Mouse (Mus musculus) CH12.LX (cell line): ENCODE measurements at regions not wholly inside any gene's neighbourhood (a gene's known extent, or its start where the extent isn't known, plus 50 kb on each side); places are given as distances from the start of the nearest gene placed in this dataset.

ENCODE experiments used
- DNase-seq: peaks from one replicate; pipeline ENCODE4 v3.0.0-alpha.2; 2013; ENCODE audit errors: extremely low read depth
- H3K27ac ChIP-seq: 2 replicates; pipeline ENCODE4 v1.5.1; 2012; ENCODE audit warnings: low read depth, mild to moderate bottlenecking, control low read depth, moderate library complexity; ENCODE audit not compliant: insufficient read depth
- H3K27me3 ChIP-seq: replicated peaks from 2 replicates; pipeline ENCODE3; 2012; ENCODE audit warnings: inconsistent platforms
- H3K36me3 ChIP-seq, 2 experiments: replicated peaks in 1 of 2; 2 replicates each; pipeline versions ENCODE3 to v1.6.1; 2012; ENCODE audit warnings: inconsistent platforms in 1 of 2, low read length in 1 of 2, mild to moderate bottlenecking in 1 of 2, mixed read lengths in 1 of 2, moderate library complexity in 1 of 2; ENCODE audit not compliant: control insufficient read depth in 1 of 2, insufficient read depth in 1 of 2
- H3K4me1 ChIP-seq, 2 experiments: 2 replicates each; pipeline ENCODE4 v1.6.1; 2012; ENCODE audit warnings: inconsistent platforms in 1 of 2, moderate library complexity in 1 of 2; ENCODE audit not compliant: insufficient read depth in 2 of 2, control insufficient read depth in 1 of 2
- H3K4me2 ChIP-seq: 2 replicates; pipeline ENCODE4 v1.6.1; 2012; ENCODE audit warnings: low read depth, mild to moderate bottlenecking, control low read depth; ENCODE audit not compliant: poor library complexity, insufficient read depth, severe bottlenecking
- H3K4me3 ChIP-seq, 3 experiments: fragments of 150-350 bp in 1 of 3; sonication (generic) in 1 of 3; replicated peaks in 1 of 3; 2 replicates each; pipeline versions ENCODE3 to v1.5.1; 2011 to 2012; ENCODE audit warnings: low read depth in 2 of 3, low read length in 2 of 3, mild to moderate bottlenecking in 2 of 3, moderate library complexity in 2 of 3, control low read depth in 1 of 3, improper control_type of control experiment in 1 of 3, inconsistent platforms in 1 of 3, mixed read lengths in 1 of 3; ENCODE audit not compliant: poor library complexity in 1 of 3
- H3K79me2 ChIP-seq: replicated peaks from 2 replicates; pipeline ENCODE4 v1.6.1; 2012; ENCODE audit warnings: mild to moderate bottlenecking, moderate library complexity; ENCODE audit not compliant: control insufficient read depth, poor library complexity, insufficient read depth, severe bottlenecking; ENCODE audit errors: extremely low read depth
- H3K9ac ChIP-seq: 2 replicates; pipeline ENCODE4 v1.6.1; 2012; ENCODE audit warnings: low read depth, mild to moderate bottlenecking, control low read depth, moderate library complexity; ENCODE audit not compliant: insufficient read depth
- H3K9me3 ChIP-seq: replicated peaks from 2 replicates; pipeline ENCODE3; 2012; ENCODE audit warnings: low read length, inconsistent platforms, mixed read lengths
- CHD1 ChIP-seq: IDR thresholded peaks from 2 replicates; pipeline ENCODE4 v1.6.1; 2012; ENCODE audit warnings: low read depth, low read length, improper control_type of control experiment, inconsistent platforms
- ELF1 ChIP-seq: IDR thresholded peaks from 2 replicates; pipeline ENCODE4 v1.6.1; 2014; ENCODE audit warnings: low read depth, mild to moderate bottlenecking, inconsistent platforms, low read length, improper control_type of control experiment
- EP300 ChIP-seq: IDR thresholded peaks from 2 replicates; pipeline ENCODE4 v1.6.1; 2011; ENCODE audit warnings: low read length, improper control_type of control experiment
- GABPA ChIP-seq: IDR thresholded peaks from 2 replicates; pipeline ENCODE4 v1.6.1; 2012; ENCODE audit warnings: low read depth, low read length, improper control_type of control experiment, inconsistent platforms; ENCODE audit not compliant: insufficient replicate concordance
- HCFC1 ChIP-seq: IDR thresholded peaks from 2 replicates; pipeline ENCODE4 v1.6.1; 2012; ENCODE audit warnings: low read depth, mild to moderate bottlenecking, inconsistent platforms, low read length, improper control_type of control experiment
- JUN ChIP-seq: IDR thresholded peaks from 2 replicates; pipeline ENCODE4 v1.6.1; 2011; ENCODE audit warnings: low read depth, mild to moderate bottlenecking, low read length, improper control_type of control experiment, moderate library complexity; ENCODE audit not compliant: insufficient read depth
- JUND ChIP-seq: conservative IDR thresholded peaks from 2 replicates; pipeline ENCODE4 v1.6.1; 2011; ENCODE audit warnings: low read depth, low read length, improper control_type of control experiment
- MAFK ChIP-seq: IDR thresholded peaks from 2 replicates; pipeline ENCODE4 v1.6.1; 2011; ENCODE audit warnings: low read length, improper control_type of control experiment; ENCODE audit not compliant: insufficient replicate concordance
- MAZ ChIP-seq: IDR thresholded peaks from 2 replicates; pipeline ENCODE4 v1.6.1; 2012; ENCODE audit warnings: low read depth, mild to moderate bottlenecking, inconsistent platforms, low read length, improper control_type of control experiment, moderate library complexity
- MEF2A ChIP-seq: IDR thresholded peaks from 2 replicates; pipeline ENCODE4 v1.6.1; 2014; ENCODE audit warnings: low read depth, mild to moderate bottlenecking, inconsistent platforms, low read length, improper control_type of control experiment, borderline replicate concordance
- MXI1 ChIP-seq: IDR thresholded peaks from 2 replicates; pipeline ENCODE4 v1.6.1; 2011; ENCODE audit warnings: mild to moderate bottlenecking, low read depth, low read length, improper control_type of control experiment
- PAX5 ChIP-seq: IDR thresholded peaks from 2 replicates; pipeline ENCODE4 v1.6.1; 2012; ENCODE audit warnings: low read length, inconsistent platforms, mixed read lengths
- RAD21 ChIP-seq: IDR thresholded peaks from 2 replicates; pipeline ENCODE4 v1.6.1; 2011; ENCODE audit warnings: low read depth, mild to moderate bottlenecking, low read length, improper control_type of control experiment, moderate library complexity
- RCOR1 ChIP-seq: conservative IDR thresholded peaks from 2 replicates; pipeline ENCODE4 v1.6.1; 2012; ENCODE audit warnings: low read depth, mild to moderate bottlenecking, inconsistent platforms, low read length, improper control_type of control experiment
- SIN3A ChIP-seq: IDR thresholded peaks from 2 replicates; pipeline ENCODE4 v1.6.1; 2012; ENCODE audit warnings: low read length, improper control_type of control experiment, inconsistent platforms
- TBP ChIP-seq: conservative IDR thresholded peaks from 2 replicates; pipeline ENCODE4 v1.6.1; 2011; ENCODE audit warnings: low read depth, low read length, improper control_type of control experiment
- USF1 ChIP-seq: IDR thresholded peaks from 2 replicates; pipeline ENCODE4 v1.6.1; 2014; ENCODE audit warnings: low read depth, mild to moderate bottlenecking, inconsistent platforms, low read length, improper control_type of control experiment
- ZC3H11A ChIP-seq: IDR thresholded peaks from 2 replicates; pipeline ENCODE4 v1.6.1; 2012; ENCODE audit warnings: low read depth, mild to moderate bottlenecking, inconsistent platforms, low read length, improper control_type of control experiment
- dilution Hi-C: fragments of 300-500 bp; cut with MboI; formaldehyde crosslinking; loops from 2 replicates; pipeline ENCODE4 v1.14.3; 2020; ENCODE audit warnings: low sequenced_read_pairs; ENCODE audit not compliant: extremely low pct_unique_long_range_greater_than_20kb, extremely low pct_ligation_motif_present
- in situ Hi-C: fragments of 300-500 bp; cut with MboI; formaldehyde crosslinking; loops from 3 replicates; pipeline ENCODE4 v1.14.3; 2019; ENCODE audit warnings: low sequenced_read_pairs, low pct_ligation_motif_present, low pct_unique_long_range_greater_than_20kb, mixed read lengths

- Histone ChIP-seq H3K27me3 (peaks cover 56% of the 10 kb centered on the region), H3K4me3 (no peak overlapping the region), H3K27ac (no peak overlapping the region), H3K4me2 (no peak overlapping the region), H3K36me3 (no peaks in the 10 kb centered on the region), H3K9ac (no peak overlapping the region), H3K4me1 (no peaks in the 10 kb centered on the region), H3K79me2 (no peaks in the 10 kb centered on the region), H3K9me3 (no peaks in the 10 kb centered on the region)
- in situ Hi-C loops (no loop called here), dilution Hi-C loops (no loop called here)
- DNase-seq, result no peak
- TF ChIP-seq PAX5, result no peak
- TF ChIP-seq TBP, result no peak
- no peak for TF ChIP-seq MAFK
Observed at GRCm38 (mm10) chr4:62870391-62870983, 94.9 kb upstream of the Zfp618 start.

GRCm38 (mm10) chr4:62872562-62872961 lies 92.8 kb upstream of the Zfp618 start:
- no peaks in the 10 kb centered on the region for H3K79me2 ChIP-seq
- TF ChIP-seq ZC3H11A (no peak), EP300 (no peak), ELF1 (no peak), RCOR1 (no peak), JUND (no peak), MXI1 (no peak), SIN3A (no peak), CHD1 (no peak), RAD21 (no peak), USF1 (no peak), JUN (no peak), PAX5 (no peak), MAZ (no peak), GABPA (no peak), HCFC1 (no peak), MEF2A (no peak)
- no peak overlapping the region for H3K27ac ChIP-seq
- H3K4me1 ChIP-seq, result no peaks in the 10 kb centered on the region
- H3K27me3 ChIP-seq, result peaks cover 70% of the 10 kb centered on the region
- H3K36me3 ChIP-seq, result no peaks in the 10 kb centered on the region
- no peaks in the 10 kb centered on the region for H3K9me3 ChIP-seq
- DNase-seq, result no peak
- dilution Hi-C loops, result no loop called here
- in situ Hi-C loops, result no loop called here
- no peak overlapping the region for H3K9ac ChIP-seq
- H3K4me2 ChIP-seq, result no peak overlapping the region
- H3K4me3 ChIP-seq, result no peak overlapping the region
